Mouse (Mus musculus): ENCODE results near the gene Krt222.

- no peak for TF ChIP-seq POLR2A (IDR thresholded peaks at IDR 0.05; ENCODE audit: low read depth, low read length)
- no peak for TF ChIP-seq CTCF (IDR thresholded peaks at IDR 0.05; ENCODE audit: borderline replicate concordance, insufficient read depth, low read length)
Measured at GRCm38 (mm10) chr11:99265220-99265619, 21.3 kb upstream of the Krt222 start.
